Mouse (Mus musculus): Measurements from ENCODE around the gene Ccl22. TPM values are rescaled to one million over a fixed set of nuclear protein-coding genes. Genes with fewer than 3 reads are reported as not detected.

Gene Ccl22
- polyA plus RNA-seq, 1 experiment = not detected

DNA sequence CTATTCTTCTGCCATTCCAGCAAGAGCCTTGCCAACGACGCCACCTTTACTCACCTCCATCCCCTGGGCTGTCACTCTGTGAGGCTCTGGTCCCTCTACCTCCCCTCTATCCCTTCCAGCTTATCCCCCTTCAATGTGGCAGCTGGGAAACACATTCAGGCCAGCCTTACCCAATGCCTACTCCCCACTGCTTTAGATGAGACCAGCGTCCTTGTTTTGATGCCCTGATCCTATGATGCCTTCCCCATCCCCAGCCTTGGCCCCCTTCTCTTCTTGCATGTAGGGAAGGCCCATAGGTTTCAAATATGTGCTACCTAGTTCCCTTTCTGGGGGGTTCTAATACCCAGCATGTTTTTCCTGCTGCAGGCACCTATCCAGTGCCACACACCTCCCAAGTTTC is 4.6 kb downstream of the Ccl22 start:
- no peaks in the 10 kb centered on the region for H3K36me3 ChIP-seq (ENCODE audit: control insufficient read depth, insufficient read depth)
- H3K4me3 ChIP-seq = no peak overlapping the region

DNA sequence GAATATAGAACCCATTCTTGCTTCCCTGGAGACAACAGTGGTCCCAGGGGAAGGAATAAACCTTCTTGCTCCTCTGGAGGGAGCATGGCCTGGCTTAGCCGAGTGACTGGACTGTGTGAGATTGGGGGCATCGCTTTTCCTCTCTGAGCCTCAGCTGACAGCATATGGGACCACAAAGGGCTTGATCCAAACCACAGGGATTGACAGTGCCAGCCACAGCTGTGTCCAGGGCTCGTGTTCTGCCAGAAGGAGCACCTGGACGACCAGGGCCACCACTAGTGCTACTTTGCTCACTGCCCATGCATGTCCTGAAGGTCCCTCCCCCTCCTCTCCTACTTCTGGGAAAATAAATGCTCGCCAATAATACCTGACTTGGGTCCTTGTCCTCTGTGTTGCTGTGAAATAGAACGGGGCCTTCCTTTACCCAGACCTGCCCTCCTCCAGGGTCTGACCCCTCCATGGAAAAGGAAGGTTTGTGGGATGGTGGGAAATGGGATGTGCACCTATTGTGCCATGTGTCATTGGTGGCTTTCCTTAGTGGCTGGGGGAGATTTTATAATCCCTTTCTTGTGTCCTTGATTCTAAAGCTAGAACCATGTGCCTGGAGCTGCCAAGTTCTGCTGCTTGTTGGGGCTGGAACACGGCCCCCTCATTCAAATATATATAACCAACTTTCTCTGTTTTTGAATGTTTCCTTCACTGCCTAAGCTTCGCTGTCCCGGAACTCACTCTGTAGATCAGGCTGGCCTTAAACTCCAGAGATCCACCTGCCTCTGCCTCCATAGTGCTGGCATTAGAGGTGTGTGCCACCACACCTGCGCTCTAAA is 5.8 kb downstream of the Ccl22 start:
- Histone ChIP-seq H3K36me3 (ENCODE audit: control insufficient read depth, insufficient read depth) (no peaks in the 10 kb centered on the region), H3K4me2 (ENCODE audit: low read depth) (no peak overlapping the region), H3K79me2 (ENCODE audit: control insufficient read depth, insufficient read depth) (no peaks in the 10 kb centered on the region), H3K27me3 (ENCODE audit: control insufficient read depth, insufficient read depth, insufficient read length) (no peaks in the 10 kb centered on the region), H3K4me3 (no peak overlapping the region), H3ac (ENCODE audit: control insufficient read depth, insufficient read length) (no peak overlapping the region)
- peak; percentile 44 to 93 (median 67) for TF ChIP-seq MYOD1 (IDR thresholded peaks at IDR 0.05; ENCODE audit: control insufficient read depth in 1 of 3, insufficient read length in 2 of 3, low read depth in 2 of 3)
- TF ChIP-seq MYOG (IDR thresholded peaks at IDR 0.05; ENCODE audit: control insufficient read depth in 1 of 3, insufficient read depth in 1 of 3, insufficient read length in 2 of 3, low read depth in 2 of 3) = peak; percentile 60 to 93 (median 73)
- TF ChIP-seq TCF12 (IDR thresholded peaks at IDR 0.05; ENCODE audit: insufficient read depth, poor library complexity, severe bottlenecking) = peak; percentile 52
- no peak for TF ChIP-seq POLR2AphosphoS2 (IDR thresholded peaks at IDR 0.05; ENCODE audit: insufficient read length, low read depth)
- TF ChIP-seq TCF3 (IDR thresholded peaks at IDR 0.05; ENCODE audit: insufficient read length, low read depth) = peak; percentile 77

More for the DNA sequence above, 4.6 kb downstream of the Ccl22 start:
- no peak overlapping the region for H3K4me2 ChIP-seq (ENCODE audit: low read depth)
- no peaks in the 10 kb centered on the region for H3K79me2 ChIP-seq (ENCODE audit: control insufficient read depth, insufficient read depth)
- no peaks in the 10 kb centered on the region for H3K27me3 ChIP-seq (ENCODE audit: control insufficient read depth, insufficient read depth, insufficient read length)
- H3ac ChIP-seq (ENCODE audit: control insufficient read depth, insufficient read length) = no peak overlapping the region
- no peak for TF ChIP-seq TCF12 (IDR thresholded peaks at IDR 0.05; ENCODE audit: insufficient read depth, poor library complexity, severe bottlenecking)
- no peak for TF ChIP-seq USF1 (IDR thresholded peaks at IDR 0.05; ENCODE audit: low read depth)
- TF ChIP-seq POLR2AphosphoS2 (IDR thresholded peaks at IDR 0.05; ENCODE audit: insufficient read length, low read depth) = no peak
- TF ChIP-seq MAX (IDR thresholded peaks at IDR 0.05; ENCODE audit: low read depth) = no peak
- TF ChIP-seq MYOG (IDR thresholded peaks at IDR 0.05; ENCODE audit: control insufficient read depth in 1 of 3, insufficient read depth in 1 of 3, insufficient read length in 2 of 3, low read depth in 2 of 3) = no peak

DNA sequence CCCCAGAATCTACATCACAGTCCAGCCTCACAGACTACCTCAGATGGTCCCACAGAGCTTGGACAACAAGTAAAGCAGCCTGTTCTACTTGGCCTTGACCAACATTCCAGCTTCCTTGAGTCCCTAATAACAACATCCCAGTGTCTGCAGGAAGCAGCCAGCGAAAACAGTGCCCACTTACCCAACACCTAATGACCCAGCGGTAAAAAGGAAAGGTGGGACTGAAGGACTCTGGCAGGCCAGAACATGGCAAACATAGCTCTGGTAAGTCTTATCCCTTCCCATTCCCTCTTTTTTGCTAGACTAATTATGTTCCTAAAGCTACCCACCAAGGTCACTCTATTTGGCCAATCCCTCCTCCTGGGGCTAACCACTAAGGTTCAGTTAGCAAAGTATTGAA is 8.6 kb downstream of the Ccl22 start:
- H3K27me3 ChIP-seq (ENCODE audit: control insufficient read depth, insufficient read depth, insufficient read length) = no peaks in the 10 kb centered on the region
- TF ChIP-seq TCF3 (IDR thresholded peaks at IDR 0.05; ENCODE audit: insufficient read length, low read depth) = no peak
- no peak for TF ChIP-seq USF1 (IDR thresholded peaks at IDR 0.05; ENCODE audit: low read depth)
- TF ChIP-seq SRF (IDR thresholded peaks at IDR 0.05; ENCODE audit: control insufficient read depth, insufficient read length, low read depth) = no peak
- TF ChIP-seq POLR2A (IDR thresholded peaks at IDR 0.05; ENCODE audit: insufficient read length, low read depth) = no peak
- TF ChIP-seq TCF12 (IDR thresholded peaks at IDR 0.05; ENCODE audit: insufficient read depth, poor library complexity, severe bottlenecking) = no peak
- TF ChIP-seq MAX (IDR thresholded peaks at IDR 0.05; ENCODE audit: low read depth) = no peak
- no peak for TF ChIP-seq REST (IDR thresholded peaks at IDR 0.05; ENCODE audit: insufficient read depth, insufficient read length)
- TF ChIP-seq MYOG (IDR thresholded peaks at IDR 0.05; ENCODE audit: control insufficient read depth in 1 of 3, insufficient read depth in 1 of 3, insufficient read length in 2 of 3, low read depth in 2 of 3) = no peak

DNA sequence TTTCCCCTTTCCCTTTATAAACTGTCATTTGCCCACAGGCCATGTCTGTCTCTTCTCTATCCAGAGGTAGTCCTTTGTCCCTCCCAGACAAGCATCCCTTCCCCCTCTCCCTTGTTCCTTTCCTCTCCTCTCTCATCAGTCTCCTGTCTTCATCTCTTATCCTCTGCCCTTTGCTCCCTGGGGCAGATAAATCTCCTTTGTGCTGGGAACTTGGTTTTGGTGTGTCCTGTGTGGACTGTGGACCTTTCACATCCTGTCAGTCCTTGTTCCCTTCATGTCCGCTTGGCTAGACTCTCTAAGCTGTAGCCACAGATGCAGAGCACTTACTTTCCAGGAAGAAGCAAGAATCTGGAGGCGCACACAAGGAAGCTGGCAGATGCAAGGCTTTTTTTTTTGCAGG is 9.1 kb downstream of the Ccl22 start:
- no peak overlapping the region for H3K4me2 ChIP-seq (ENCODE audit: low read depth)
- H3K27me3 ChIP-seq (ENCODE audit: control insufficient read depth, insufficient read depth, insufficient read length) = no peaks in the 10 kb centered on the region
- TF ChIP-seq E2F4 (IDR thresholded peaks at IDR 0.05; ENCODE audit: insufficient read depth) (no peak), POLR2AphosphoS2 (IDR thresholded peaks at IDR 0.05; ENCODE audit: insufficient read length, low read depth) (no peak), POLR2A (IDR thresholded peaks at IDR 0.05; ENCODE audit: insufficient read length, low read depth) (no peak), MYOG (IDR thresholded peaks at IDR 0.05; ENCODE audit: control insufficient read depth in 1 of 3, insufficient read depth in 1 of 3, insufficient read length in 2 of 3, low read depth in 2 of 3) (no peak), CEBPB (IDR thresholded peaks at IDR 0.05; ENCODE audit: insufficient read depth, poor library complexity, severe bottlenecking) (no peak), TCF3 (IDR thresholded peaks at IDR 0.05; ENCODE audit: insufficient read length, low read depth) (no peak)

More for the DNA sequence above, 8.6 kb downstream of the Ccl22 start:
- no peak overlapping the region for H3K4me3 ChIP-seq
- H3K79me2 ChIP-seq (ENCODE audit: control insufficient read depth, insufficient read depth) = no peaks in the 10 kb centered on the region
- H3ac ChIP-seq (ENCODE audit: control insufficient read depth, insufficient read length) = no peak overlapping the region
- H3K36me3 ChIP-seq (ENCODE audit: control insufficient read depth, insufficient read depth) = no peaks in the 10 kb centered on the region
- no peak overlapping the region for H3K4me2 ChIP-seq (ENCODE audit: low read depth)

DNA sequence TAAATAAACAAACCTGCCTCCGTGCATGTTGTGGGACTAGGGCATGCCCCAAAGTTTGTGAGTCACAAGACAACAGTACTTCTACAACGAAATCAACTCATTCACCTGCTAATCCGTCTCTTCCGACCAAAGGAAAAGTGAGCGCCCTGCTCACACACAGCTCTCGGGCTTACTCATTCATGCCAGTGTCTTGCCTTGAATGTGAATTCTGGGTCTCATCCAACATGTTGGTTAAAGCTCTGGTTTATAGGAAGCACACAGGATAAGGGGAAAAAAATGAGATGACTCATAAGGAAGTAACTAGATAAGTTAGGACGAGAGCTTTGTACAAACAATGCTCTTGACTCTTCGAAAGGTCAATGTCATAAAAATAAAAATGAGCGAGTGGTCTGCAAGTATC is 21.6 kb downstream of the Ccl22 start:
- Histone ChIP-seq H3ac (ENCODE audit: control insufficient read depth, insufficient read length) (no peak overlapping the region), H3K36me3 (ENCODE audit: control insufficient read depth, insufficient read depth) (no peaks in the 10 kb centered on the region), H3K4me3 (no peak overlapping the region), H3K79me2 (ENCODE audit: control insufficient read depth, insufficient read depth) (no peaks in the 10 kb centered on the region), H3K4me2 (ENCODE audit: low read depth) (peak overlapping the region; percentile 50), H3K27me3 (ENCODE audit: control insufficient read depth, insufficient read depth, insufficient read length) (no peaks in the 10 kb centered on the region)
- TF ChIP-seq MAX (IDR thresholded peaks at IDR 0.05; ENCODE audit: low read depth) = no peak
- TF ChIP-seq E2F4 (IDR thresholded peaks at IDR 0.05; ENCODE audit: insufficient read depth) = no peak
- no peak for TF ChIP-seq POLR2AphosphoS2 (IDR thresholded peaks at IDR 0.05; ENCODE audit: insufficient read length, low read depth)
- TF ChIP-seq SRF (IDR thresholded peaks at IDR 0.05; ENCODE audit: control insufficient read depth, insufficient read length, low read depth) = no peak
- no peak for TF ChIP-seq REST (IDR thresholded peaks at IDR 0.05; ENCODE audit: insufficient read depth, insufficient read length)
- TF ChIP-seq CEBPB (IDR thresholded peaks at IDR 0.05; ENCODE audit: insufficient read depth, poor library complexity, severe bottlenecking) = no peak
- no peak for TF ChIP-seq USF1 (IDR thresholded peaks at IDR 0.05; ENCODE audit: low read depth)
- TF ChIP-seq MYOG (IDR thresholded peaks at IDR 0.05; ENCODE audit: control insufficient read depth in 1 of 3, insufficient read depth in 1 of 3, insufficient read length in 2 of 3, low read depth in 2 of 3) = no peak
- no peak for TF ChIP-seq TCF3 (IDR thresholded peaks at IDR 0.05; ENCODE audit: insufficient read length, low read depth)
- TF ChIP-seq POLR2A (IDR thresholded peaks at IDR 0.05; ENCODE audit: insufficient read length, low read depth) = no peak
- TF ChIP-seq MYOD1 (IDR thresholded peaks at IDR 0.05; ENCODE audit: control insufficient read depth in 1 of 3, insufficient read length in 2 of 3, low read depth in 2 of 3) = no peak
- no peak for TF ChIP-seq TCF12 (IDR thresholded peaks at IDR 0.05; ENCODE audit: insufficient read depth, poor library complexity, severe bottlenecking)

More for the DNA sequence above, 9.1 kb downstream of the Ccl22 start:
- H3K4me3 ChIP-seq = no peak overlapping the region
- no peaks in the 10 kb centered on the region for H3K79me2 ChIP-seq (ENCODE audit: control insufficient read depth, insufficient read depth)
- no peak overlapping the region for H3ac ChIP-seq (ENCODE audit: control insufficient read depth, insufficient read length)
- no peaks in the 10 kb centered on the region for H3K36me3 ChIP-seq (ENCODE audit: control insufficient read depth, insufficient read depth)
